Mouse (Mus musculus) MEL (cell line): Measurements from ENCODE around the gene Cby1. TPM values are rescaled to one million over a fixed set of nuclear protein-coding genes. Genes with fewer than 3 reads are reported as not detected.

Experiments used
- DNase-seq: peaks from one replicate; pipeline ENCODE4 v3.0.0; 2011; ENCODE audit warnings: low read depth, low spot score
- H3K27ac ChIP-seq: 2 replicates; pipeline ENCODE4 v1.5.1; 2012; ENCODE audit warnings: low read depth, mild to moderate bottlenecking, control low read depth, low read length, moderate library complexity; ENCODE audit not compliant: control insufficient read depth
- H3K27me3 ChIP-seq, 2 experiments: fragments of 150-350 bp in 1 of 2; sonication (generic) in 1 of 2; 2 replicates each; pipeline ENCODE4 v1.6.1; 2012; ENCODE audit warnings: low read length in 2 of 2, mild to moderate bottlenecking in 2 of 2, improper control_type of control experiment in 1 of 2, moderate library complexity in 1 of 2; ENCODE audit not compliant: insufficient read depth in 2 of 2, control insufficient read depth in 1 of 2
- H3K36me3 ChIP-seq, 2 experiments: 2 replicates each; pipeline ENCODE4 v1.6.1; 2012 to 2014; ENCODE audit warnings: low read length in 2 of 2, improper control_type of control experiment in 1 of 2, inconsistent platforms in 1 of 2, mild to moderate bottlenecking in 1 of 2; ENCODE audit not compliant: insufficient read depth in 2 of 2, control insufficient read depth in 1 of 2
- H3K4me1 ChIP-seq, 2 experiments: fragments of 150-350 bp in 1 of 2; sonication (generic) in 1 of 2; 2 replicates each; pipeline ENCODE4 v1.6.1; 2012; ENCODE audit warnings: low read length in 2 of 2, improper control_type of control experiment in 1 of 2, mild to moderate bottlenecking in 1 of 2; ENCODE audit not compliant: insufficient read depth in 2 of 2, control insufficient read depth in 1 of 2
- H3K4me3 ChIP-seq, 2 experiments: fragments of 150-350 bp in 1 of 2; sonication (generic) in 1 of 2; 2 replicates each; pipeline ENCODE4 v1.5.1; 2012; ENCODE audit warnings: low read depth in 2 of 2, low read length in 2 of 2, mild to moderate bottlenecking in 2 of 2, moderate library complexity in 2 of 2, control low read depth in 1 of 2, improper control_type of control experiment in 1 of 2; ENCODE audit not compliant: control insufficient read depth in 1 of 2, insufficient read depth in 1 of 2
- H3K79me2 ChIP-seq: 2 replicates; pipeline ENCODE4 v1.6.1; 2012; ENCODE audit warnings: mild to moderate bottlenecking, low read length, moderate library complexity; ENCODE audit not compliant: control insufficient read depth, poor library complexity, insufficient read depth
- H3K9ac ChIP-seq: 2 replicates; pipeline ENCODE4 v1.6.1; 2012; ENCODE audit warnings: low read depth, mild to moderate bottlenecking, control low read depth, low read length, moderate library complexity; ENCODE audit not compliant: control insufficient read depth, poor library complexity, severe bottlenecking
- H3K9me3 ChIP-seq: fragments of 150-350 bp; sonication (generic); replicated peaks from 2 replicates; pipeline ENCODE4 v1.6.1; 2012; ENCODE audit warnings: mild to moderate bottlenecking, low read length, improper control_type of control experiment, moderate library complexity; ENCODE audit not compliant: insufficient read depth
- ETS1 ChIP-seq: IDR thresholded peaks from 2 replicates; pipeline ENCODE4 v1.6.1; 2012; ENCODE audit warnings: low read depth, mild to moderate bottlenecking, inconsistent platforms, low read length, improper control_type of control experiment, moderate library complexity
- GATA1 ChIP-seq: IDR thresholded peaks from 2 replicates; pipeline ENCODE4 v1.6.1; 2011; ENCODE audit warnings: low read depth, low read length, improper control_type of control experiment
- HCFC1 ChIP-seq: IDR thresholded peaks from 2 replicates; pipeline ENCODE4 v1.6.1; 2012; ENCODE audit warnings: low read depth, mild to moderate bottlenecking, inconsistent platforms, low read length, improper control_type of control experiment, moderate library complexity
- JUND ChIP-seq: IDR thresholded peaks from 2 replicates; pipeline ENCODE4 v1.6.1; 2011; ENCODE audit warnings: low read depth, mild to moderate bottlenecking, improper control_type of control experiment, low read length
- KAT2A ChIP-seq: conservative IDR thresholded peaks from 2 replicates; pipeline ENCODE4 v1.6.1; 2012; ENCODE audit warnings: low read depth, low read length, improper control_type of control experiment, inconsistent platforms
- MAFK ChIP-seq: IDR thresholded peaks from 2 replicates; pipeline ENCODE4 v1.6.1; 2011; ENCODE audit warnings: low read depth, mild to moderate bottlenecking, low read length, improper control_type of control experiment, borderline replicate concordance
- MAX ChIP-seq: IDR thresholded peaks from 2 replicates; pipeline ENCODE4 v1.6.1; 2011; ENCODE audit warnings: low read length, improper control_type of control experiment
- MXI1 ChIP-seq: IDR thresholded peaks from 2 replicates; pipeline ENCODE4 v1.6.1; 2011; ENCODE audit warnings: mild to moderate bottlenecking, low read depth, low read length, improper control_type of control experiment
- MYC ChIP-seq: IDR thresholded peaks from 2 replicates; pipeline ENCODE4 v1.6.1; 2011; ENCODE audit warnings: low read depth, mild to moderate bottlenecking, low read length, improper control_type of control experiment, moderate library complexity
- NRF1 ChIP-seq: IDR thresholded peaks from 2 replicates; pipeline ENCODE4 v1.6.1; 2014; ENCODE audit warnings: low read depth, mild to moderate bottlenecking, inconsistent platforms, low read length, improper control_type of control experiment, moderate library complexity; ENCODE audit not compliant: poor library complexity, insufficient read depth, severe bottlenecking
- SMC3 ChIP-seq: IDR thresholded peaks from 2 replicates; pipeline ENCODE4 v1.6.1; 2011; ENCODE audit warnings: low read depth, low read length, improper control_type of control experiment
- TAL1 ChIP-seq: IDR thresholded peaks from 2 replicates; pipeline ENCODE4 v1.6.1; 2012; ENCODE audit warnings: mild to moderate bottlenecking, inconsistent platforms, low read length, moderate library complexity, mixed read lengths
- TBP ChIP-seq: IDR thresholded peaks from 2 replicates; pipeline ENCODE4 v1.8.0; 2011; ENCODE audit warnings: low read depth, low read length, improper control_type of control experiment
- USF1 ChIP-seq: IDR thresholded peaks from 2 replicates; pipeline ENCODE4 v1.6.1; 2014; ENCODE audit warnings: low read depth, mild to moderate bottlenecking, inconsistent platforms, low read length, improper control_type of control experiment, moderate library complexity
- ZC3H11A ChIP-seq: IDR thresholded peaks from 2 replicates; pipeline ENCODE4 v1.6.1; 2012; ENCODE audit warnings: low read depth, mild to moderate bottlenecking, inconsistent platforms, low read length, improper control_type of control experiment
- ZNF384 ChIP-seq: IDR thresholded peaks from 2 replicates; pipeline ENCODE4 v1.6.1; 2012; ENCODE audit warnings: low read depth, mild to moderate bottlenecking, inconsistent platforms, low read length, improper control_type of control experiment
- polyA plus RNA-seq, 2 experiments: library from polyadenylated mRNA; stranded (reverse) in 1 of 2; unstranded in 1 of 2; fragments of >175 nt in 1 of 2; fragments of >200 nt in 1 of 2; gene quantifications; 2 replicates each; pipeline versions ENCODE4 v1.2.1 to v1.2.4; 2012; ENCODE audit warnings: low replicate concordance in 2 of 2, low read depth in 1 of 2; ENCODE audit not compliant: insufficient read length in 2 of 2, insufficient read depth in 1 of 2, missing spikeins in 1 of 2
- total RNA-seq: library from RNA; depleted of rRNA; stranded (reverse); fragments of 300-350 nt; gene quantifications from 2 replicates; pipeline ENCODE4 v1.2.3, GENCODE M21; 2012

Gene Cby1
- total and polyA plus RNA-seq, 3 experiments = 34.3 to 56.2 TPM; not detected in 1

DNA sequence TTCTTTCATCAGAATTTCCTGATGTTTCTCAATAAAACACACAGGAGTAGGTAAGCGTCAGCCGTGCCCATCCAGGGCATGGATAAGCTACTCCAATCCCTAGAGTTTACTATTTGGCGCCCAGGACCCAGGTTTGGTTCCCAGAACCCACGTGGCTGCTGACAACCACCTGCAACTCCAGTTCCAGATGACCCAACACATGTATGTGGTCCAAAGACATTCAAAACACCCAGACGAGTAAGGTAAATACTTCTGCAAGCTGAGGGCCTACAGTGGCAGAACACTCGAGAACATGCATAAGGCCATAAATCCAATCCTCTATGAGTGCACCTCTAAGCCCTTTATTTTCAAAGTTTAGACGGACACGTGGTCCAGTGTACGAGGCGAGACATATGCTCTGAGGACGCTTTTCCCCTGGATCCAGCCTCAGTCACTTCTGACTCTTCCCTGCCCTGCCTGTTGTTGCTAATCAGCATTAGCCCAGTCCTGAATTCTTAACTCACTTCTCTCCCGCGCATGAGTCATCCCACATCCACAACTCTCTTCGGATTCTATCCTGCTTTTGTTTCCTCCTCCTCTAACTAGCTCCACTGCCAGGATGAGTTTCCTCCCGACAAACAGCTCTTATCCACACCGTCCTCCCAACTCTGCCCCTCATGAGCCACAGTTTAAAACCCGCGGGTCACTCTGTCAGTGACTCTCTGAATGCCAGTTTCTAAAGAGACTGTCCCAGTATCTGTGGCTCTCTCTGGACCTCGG is 24.9 kb downstream of the Cby1 start:
- H3K79me2 ChIP-seq = peaks cover 80% of the 10 kb centered on the region
- DNase-seq = peak; percentile 57
- H3K27ac ChIP-seq = peak overlapping the region; percentile 11; the same call in 1 of the 2 replicates
- peaks cover 2 to 31% of the 10 kb centered on the region in 2 experiments; a peak in 3 of 4 replicates for H3K36me3 ChIP-seq
- no peaks in the 10 kb centered on the region for H3K9me3 ChIP-seq
- H3K4me1 ChIP-seq = peaks cover 4 to 29% of the 10 kb centered on the region in 2 experiments
- peak overlapping the region; percentile 97 for H3K9ac ChIP-seq
- no peak for TF ChIP-seq ZNF384
- TF ChIP-seq MXI1 = peak; percentile 29; the same call in 1 of the 2 replicates
- peak; percentile 26 for TF ChIP-seq TAL1
- TF ChIP-seq MAFK = no peak
- TF ChIP-seq GATA1 = no peak
- TF ChIP-seq MYC = 0 out of 2 replicates have a peak, but pooled peaks have one; percentile 39
- TF ChIP-seq JUND = 0 out of 2 replicates have a peak, but pooled peaks have one; percentile 13
- 0 out of 2 replicates have a peak, but pooled peaks have one; percentile 23 for TF ChIP-seq TBP
- TF ChIP-seq NRF1 = 0 out of 2 replicates have a peak, but pooled peaks have one; percentile 25
- no peak for TF ChIP-seq HCFC1
- TF ChIP-seq MAX = peak; percentile 55; the same call in 1 of the 2 replicates
- no peaks in the 10 kb centered on the region for H3K27me3 ChIP-seq
- H3K4me3 ChIP-seq = peak overlapping the region; percentile 93 to 96

DNA sequence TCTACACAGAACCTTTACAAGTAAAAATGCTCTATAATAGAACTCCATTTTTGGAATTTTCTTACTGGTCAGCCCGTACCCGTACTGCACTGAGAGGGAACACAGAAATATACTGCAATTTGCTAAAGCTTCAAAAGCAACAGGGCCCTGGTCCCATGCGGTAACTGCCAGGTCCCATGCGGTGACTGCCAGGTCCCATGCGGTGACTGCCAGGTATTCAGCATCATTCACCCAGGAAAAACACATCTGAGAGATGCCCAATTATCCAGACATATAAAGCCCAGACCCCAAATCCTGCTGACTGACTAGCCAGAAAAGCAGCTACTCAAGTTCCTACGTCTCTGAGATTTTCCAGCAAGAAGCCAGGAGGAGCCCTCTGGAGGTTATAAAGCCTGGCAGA is 25.6 kb downstream of the Cby1 start:
- H3K27me3 ChIP-seq = no peaks in the 10 kb centered on the region
- H3K79me2 ChIP-seq = peaks cover 75% of the 10 kb centered on the region
- peak overlapping the region; percentile 93 to 96 for H3K4me3 ChIP-seq
- DNase-seq = no peak
- TF ChIP-seq NRF1 (no peak), HCFC1 (no peak), MXI1 (0 out of 2 replicates have a peak, but pooled peaks have one; percentile 0), ZC3H11A (no peak)
- TF ChIP-seq, all 39 proteins: peak for 1
- Histone ChIP-seq H3K36me3 (peaks cover 2 to 34% of the 10 kb centered on the region in 2 experiments; a peak in 3 of 4 replicates), H3K9me3 (no peaks in the 10 kb centered on the region), H3K4me1 (peaks cover 6 to 29% of the 10 kb centered on the region in 2 experiments), H3K27ac (no peak overlapping the region), H3K9ac (peak overlapping the region; percentile 97)

DNA sequence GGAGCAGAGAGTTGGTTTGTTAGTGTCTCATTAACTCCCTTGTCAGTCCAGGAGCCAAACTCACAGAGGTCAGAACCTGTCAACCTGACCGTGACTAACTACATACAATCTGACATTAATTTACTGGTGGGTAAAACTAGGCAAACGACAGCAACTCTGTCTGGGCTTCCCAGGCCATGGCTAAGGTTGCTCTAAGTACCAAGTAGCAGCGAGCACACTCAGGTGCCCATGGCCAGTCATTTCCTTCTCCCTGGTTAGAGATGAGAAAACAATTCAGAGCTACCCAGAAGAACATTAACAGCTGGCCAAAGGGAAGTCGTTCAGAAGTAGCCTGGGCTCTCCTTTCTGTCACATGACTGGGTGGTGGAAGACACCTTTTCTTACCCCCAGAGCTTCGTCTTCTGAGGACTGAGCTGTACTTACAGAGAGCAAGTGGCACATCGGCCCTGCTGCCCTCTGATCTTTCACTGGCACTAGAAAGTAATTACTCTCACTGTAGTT is 26.2 kb downstream of the Cby1 start:
- peaks cover 2 to 34% of the 10 kb centered on the region in 2 experiments; a peak in 3 of 4 replicates for H3K36me3 ChIP-seq
- DNase-seq = peak; percentile 53
- peaks cover 72% of the 10 kb centered on the region for H3K79me2 ChIP-seq
- H3K27me3 ChIP-seq = no peaks in the 10 kb centered on the region
- H3K27ac ChIP-seq = peak overlapping the region; percentile 84
- H3K9ac ChIP-seq = peak overlapping the region; percentile 97
- peaks cover 6 to 29% of the 10 kb centered on the region in 2 experiments for H3K4me1 ChIP-seq
- no peaks in the 10 kb centered on the region for H3K9me3 ChIP-seq
- H3K4me3 ChIP-seq = peak overlapping the region; percentile 93 to 96
- TF ChIP-seq ETS1 = peak; percentile 13; the same call in 1 of the 2 replicates
- no peak for TF ChIP-seq KAT2A
- no peak for TF ChIP-seq SMC3
- TF ChIP-seq TBP = 0 out of 2 replicates have a peak, but pooled peaks have one; percentile 17
- TF ChIP-seq USF1 = peak; percentile 78
